Comparison of ENCODE assay signal across 10 mouse cellular contexts in genomic region chr7:101452669-101453068, GRCm38 (mm10). TPM values are rescaled to one million over a fixed set of nuclear protein-coding genes. Genes with fewer than 3 reads are reported as not detected.
DNase-seq lines count a peak whose midpoint lies in the region; ATAC-seq and TF ChIP-seq lines count a peak whose summit lies in the region.
"Had no signal": no experiment of that assay in that cellular context is flagged by ENCODE, and none has a peak within 500 bp of the region (broad histone marks: within the 10 kb centered on the region; RNA-seq: fewer than 3 reads in every experiment).

No protein-coding gene starts in this region.

- ATAC-seq in lung, embryonic 16.5 days (ENCODE audit: low read depth), result no peak
- ATAC-seq in intestine, embryonic 16.5 days, result no peak
- no peak for ATAC-seq in stomach, embryonic 14.5 days (ENCODE audit: insufficient number of reproducible peaks, insufficient read depth, low FRiP score, low read depth)
- no peak for ATAC-seq in erythroblast, adult 5-6 weeks (replicated peaks; ENCODE audit: low FRiP score, poor library complexity, severe bottlenecking)

- peak overlapping the region; percentile 76 for H3K27ac ChIP-seq in gastrocnemius, adult 2 months
- no peak overlapping the region for H3K27ac ChIP-seq in lung, embryonic 16.5 days (ENCODE audit: low read length)
- no peak overlapping the region for H3K27ac ChIP-seq in intestine, embryonic 16.5 days (ENCODE audit: low read length)
- H3K27ac ChIP-seq in stomach, embryonic 14.5 days (ENCODE audit: low read length), result no peak overlapping the region

- H3K9me3 ChIP-seq in lung, embryonic 16.5 days (ENCODE audit: control insufficient read depth, low read length), result no peaks in the 10 kb centered on the region
- H3K9me3 ChIP-seq in intestine, embryonic 16.5 days (ENCODE audit: control insufficient read depth, low read length), result no peaks in the 10 kb centered on the region
- no peaks in the 10 kb centered on the region for H3K9me3 ChIP-seq in stomach, embryonic 14.5 days (ENCODE audit: control insufficient read depth, low read depth, low read length)

- WGBS in lung, embryonic 16.5 days, result 87% methylated on average over 3 of the region's 3 CpGs
- WGBS in intestine, embryonic 16.5 days, result 92% methylated on average over 3 of the region's 3 CpGs
- 87% methylated on average over 3 of the region's 3 CpGs for WGBS in stomach, embryonic 14.5 days

- peak overlapping the region; percentile 69 for H3K4me3 ChIP-seq in gastrocnemius, adult 2 months
- peak overlapping the region; percentile 61; the same call in 1 of the 2 replicates for H3K4me3 ChIP-seq in lung, embryonic 16.5 days (ENCODE audit: low read length)
- peak overlapping the region; percentile 66 for H3K4me3 ChIP-seq in intestine, embryonic 16.5 days (ENCODE audit: low read length)
- H3K4me3 ChIP-seq in stomach, embryonic 14.5 days (ENCODE audit: low read depth, low read length), result no peak overlapping the region

- H3K36me3 ChIP-seq in lung, embryonic 16.5 days (ENCODE audit: control insufficient read depth, insufficient read depth, low read length), result no peaks in the 10 kb centered on the region
- H3K36me3 ChIP-seq in intestine, embryonic 16.5 days (ENCODE audit: control insufficient read depth, insufficient read depth, low read length), result no peaks in the 10 kb centered on the region
- H3K36me3 ChIP-seq in stomach, embryonic 14.5 days (ENCODE audit: control insufficient read depth, insufficient read depth, low read length), result no peaks in the 10 kb centered on the region

- peaks cover 5% of the 10 kb centered on the region; the same call in 1 of the 2 replicates for H3K4me1 ChIP-seq in lung, embryonic 16.5 days (replicated peaks; ENCODE audit: control insufficient read depth, insufficient read depth, low read length)
- H3K4me1 ChIP-seq in intestine, embryonic 16.5 days (ENCODE audit: control insufficient read depth, insufficient read depth, low read length), result no peaks in the 10 kb centered on the region
- H3K4me1 ChIP-seq in stomach, embryonic 14.5 days (ENCODE audit: control insufficient read depth, insufficient read depth, low read length), result no peaks in the 10 kb centered on the region

- TF ChIP-seq CTCF in gastrocnemius, adult 2 months (IDR thresholded peaks at IDR 0.05), result no peak

- H3K4me2 ChIP-seq in lung, embryonic 16.5 days (ENCODE audit: low read depth, low read length), result peak overlapping the region; percentile 100
- H3K4me2 ChIP-seq in intestine, embryonic 16.5 days (ENCODE audit: low read depth, low read length), result peak overlapping the region; percentile 4; the same call in 1 of the 2 replicates
- 0 out of 2 replicates have a peak overlapping the region, but pooled peaks have one; percentile 4 for H3K4me2 ChIP-seq in stomach, embryonic 14.5 days (replicated peaks; ENCODE audit: low read depth, low read length)

- intact Hi-C loops in gastrocnemius, adult 2 months (cut with DNase I), result no loop called here

- no peak overlapping the region for H3K9ac ChIP-seq in lung, embryonic 16.5 days (ENCODE audit: low read length)
- H3K9ac ChIP-seq in intestine, embryonic 16.5 days (ENCODE audit: low read depth, low read length), result peak overlapping the region; percentile 2; the same call in 1 of the 2 replicates
- no peak overlapping the region for H3K9ac ChIP-seq in stomach, embryonic 14.5 days (replicated peaks; ENCODE audit: low read depth, low read length)

- peaks cover 17% of the 10 kb centered on the region for H3K27me3 ChIP-seq in lung, embryonic 16.5 days (ENCODE audit: control insufficient read depth, insufficient read depth, low read depth, low read length)
- H3K27me3 ChIP-seq in intestine, embryonic 16.5 days (replicated peaks; ENCODE audit: control insufficient read depth, insufficient read depth, low read length), result peaks cover 17% of the 10 kb centered on the region; the same call in 1 of the 2 replicates
- 0 out of 2 replicates have a peak, but pooled peaks cover 9% of the 10 kb centered on the region for H3K27me3 ChIP-seq in stomach, embryonic 14.5 days (ENCODE audit: control insufficient read depth, insufficient read depth, low read length)

- no peak for DNase-seq in gastrocnemius, adult 2 months
- DNase-seq in gastrocnemius, adult 8-10 months (ENCODE audit: low spot score in 2 of 2), result no peak
- no peak for DNase-seq in lung, postnatal 36 days
- no peak for DNase-seq in yolk sac, embryonic 10.5 days (ENCODE audit: low spot score)
- DNase-seq: lung, postnatal 14 days; thymus, postnatal 14 days had no signal

RNA-seq across cellular contexts. Expression of gene Pde2a, which starts 31.2 kb away (rescaled TPM):
- 10 to 100 TPM; 21.2 to 28.5 TPM for total RNA-seq in gastrocnemius, adult 2 months (2021)
- total RNA-seq in gastrocnemius, adult 8-10 months (2022), result 10 to 100 TPM; 15.2 to 22.9 (median 18.4) TPM
- polyA plus RNA-seq in lung, embryonic 16.5 days (2015; fragmentation: Nextera tagmentation; extraction: Ambion mirVana), result 14.8 and 22.5 TPM in 2 replicates
- polyA plus RNA-seq in intestine, embryonic 16.5 days (2015; fragmentation: Nextera tagmentation; extraction: Ambion mirVana), result 23.0 and 23.5 TPM in 2 replicates
- polyA plus RNA-seq in stomach, embryonic 14.5 days (2014; fragmentation: Nextera tagmentation; extraction: Ambion mirVana), result 8.9 and 20.7 TPM in 2 replicates
- 17.5 and 18.6 TPM in 2 replicates for total RNA-seq in erythroblast, adult 5-6 weeks (2015; ENCODE audit: low replicate concordance)
- total RNA-seq in erythroblast, adult 5-6 weeks (2017; ENCODE audit: low replicate concordance), result 13.0 and 16.4 TPM in 2 replicates

RNA-seq across cellular contexts. Expression of gene Gm45837, which starts 42.0 kb away (rescaled TPM):
- total RNA-seq in gastrocnemius, adult 2 months (2021), result not detected
- 1 to 10 TPM in 2 of 4 experiments, not detected in 2; 3.8 to 4.1 TPM for total RNA-seq in gastrocnemius, adult 8-10 months (2022)
- 2.4 and 8.8 TPM in 2 replicates for polyA plus RNA-seq in lung, embryonic 16.5 days (2015; fragmentation: Nextera tagmentation; extraction: Ambion mirVana)
- polyA plus RNA-seq in intestine, embryonic 16.5 days (2015; fragmentation: Nextera tagmentation; extraction: Ambion mirVana), result not detected in 2 replicates
- 0.31 and 8.0 TPM in 2 replicates for polyA plus RNA-seq in stomach, embryonic 14.5 days (2014; fragmentation: Nextera tagmentation; extraction: Ambion mirVana)
- 5.0 TPM in 1 of 2 replicates, not detected in the other for total RNA-seq in erythroblast, adult 5-6 weeks (2015; ENCODE audit: low replicate concordance)
- total RNA-seq in erythroblast, adult 5-6 weeks (2017; ENCODE audit: low replicate concordance), result not detected in 2 replicates

Comparison
In these comparisons a context has a peak if more than half of its experiments do, and no peak if none do; other contexts are left out.
1. H3K4me2 ChIP-seq: peak in every context shown above with its lines; median percentile 100 in lung, embryonic 16.5 days; 4 in intestine, embryonic 16.5 days; 4 in stomach, embryonic 14.5 days.